Mouse (Mus musculus): ENCODE results near the gene Ryr1.

Ryr1 gene

GRCm38 (mm10) chr7:29146625-29147367, 21.8 kb upstream of the Ryr1 start:
- WGBS: 94% methylated on average over 7 of the region's 7 CpGs

GRCm38 (mm10) chr7:29144006-29144405, 19.0 kb upstream of the Ryr1 start:
- WGBS: 79% methylated on average over 4 of the region's 4 CpGs

GRCm38 (mm10) chr7:29141416-29141815, 16.4 kb upstream of the Ryr1 start:
- WGBS: 89% methylated on average over 8 of the region's 8 CpGs

- 93% methylated on average over 3 of the region's 4 CpGs for WGBS
Measured at GRCm38 (mm10) chr7:29139237-29139636, 14.3 kb upstream of the Ryr1 start.

DNA sequence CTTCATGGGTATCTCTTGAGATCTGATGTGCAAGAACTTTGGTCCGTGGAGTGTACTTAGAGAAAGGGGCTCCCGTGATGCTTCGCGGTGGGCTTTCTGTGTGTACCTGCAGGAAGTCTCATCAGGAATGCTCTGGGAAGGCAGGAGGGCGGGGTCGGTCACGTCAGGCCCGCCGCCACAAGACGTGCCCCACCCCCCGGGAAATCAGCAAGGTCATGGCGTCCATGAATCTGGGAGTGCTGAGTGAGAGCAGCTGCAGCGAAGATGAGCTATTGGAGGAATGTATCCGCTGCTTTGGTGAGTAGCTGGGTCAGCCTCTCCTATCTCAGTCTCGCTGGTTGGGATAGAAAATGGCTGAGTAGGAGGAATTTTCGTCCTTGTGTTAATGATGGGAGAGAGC, 12.4 kb upstream of the Ryr1 start:
- 63% methylated on average over 16 of the region's 16 CpGs for WGBS

DNA sequence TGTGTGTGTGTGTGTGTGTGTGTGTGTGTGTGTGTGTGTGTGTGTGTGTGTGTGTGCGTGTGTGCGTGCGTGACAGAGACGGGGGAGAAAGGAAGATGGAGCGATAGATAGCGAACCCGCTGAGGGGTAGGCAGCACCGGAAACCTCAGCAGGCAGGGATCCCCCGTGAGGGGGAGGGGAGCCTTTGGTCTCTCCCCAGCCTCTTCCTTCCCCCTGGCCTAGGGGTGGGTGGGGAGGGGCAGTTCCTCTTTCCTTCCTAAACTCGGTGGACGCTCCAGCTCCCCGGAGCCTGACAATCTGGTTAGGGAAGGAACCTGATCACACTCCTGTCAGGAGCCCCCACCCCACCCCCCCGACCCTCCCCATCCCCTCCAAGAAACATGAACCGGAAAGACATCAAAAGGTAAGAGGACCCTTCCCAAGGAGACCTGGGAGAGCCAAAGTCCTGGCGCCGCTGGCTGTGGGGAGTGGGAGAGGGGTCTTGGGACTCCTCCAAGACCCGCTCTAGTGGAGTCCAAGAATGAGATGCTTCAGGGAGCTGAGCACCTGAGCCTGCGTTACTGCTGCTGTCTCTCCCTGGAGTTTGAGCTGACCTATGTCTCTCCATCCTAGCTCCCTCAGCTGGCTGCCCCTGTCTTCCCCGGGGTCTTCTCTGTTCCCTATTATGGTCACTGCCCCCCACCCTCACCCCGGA, 9.9 kb upstream of the Ryr1 start, which contains the start of gene Rasgrp4:
Gene Rasgrp4 (plus strand): TSS at position 159 of the 694 bp plus-strand sequence.
- WGBS: 3% methylated on average over 17 of the region's 20 CpGs

DNA sequence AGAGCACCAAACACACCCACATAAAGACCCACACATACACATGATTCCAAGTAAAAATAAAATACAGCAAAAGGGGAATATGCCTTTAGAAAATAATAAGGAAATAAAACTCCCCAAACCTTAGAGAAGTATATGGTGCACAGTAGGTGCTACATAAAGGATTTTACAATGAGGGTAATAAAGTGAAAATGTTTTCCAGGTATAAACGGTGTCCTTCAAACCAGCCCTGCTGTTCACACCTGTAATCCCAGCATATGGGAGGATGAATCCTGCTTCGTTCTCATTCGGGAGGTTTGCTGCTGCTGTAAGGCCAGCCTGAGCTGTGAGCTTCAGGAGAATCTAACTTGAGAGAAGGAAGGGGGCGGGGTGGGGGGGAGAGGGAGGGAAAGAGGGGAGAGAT, 9.3 kb upstream of the Ryr1 start:
- 6% methylated on average over 4 of the region's 4 CpGs for WGBS

DNA sequence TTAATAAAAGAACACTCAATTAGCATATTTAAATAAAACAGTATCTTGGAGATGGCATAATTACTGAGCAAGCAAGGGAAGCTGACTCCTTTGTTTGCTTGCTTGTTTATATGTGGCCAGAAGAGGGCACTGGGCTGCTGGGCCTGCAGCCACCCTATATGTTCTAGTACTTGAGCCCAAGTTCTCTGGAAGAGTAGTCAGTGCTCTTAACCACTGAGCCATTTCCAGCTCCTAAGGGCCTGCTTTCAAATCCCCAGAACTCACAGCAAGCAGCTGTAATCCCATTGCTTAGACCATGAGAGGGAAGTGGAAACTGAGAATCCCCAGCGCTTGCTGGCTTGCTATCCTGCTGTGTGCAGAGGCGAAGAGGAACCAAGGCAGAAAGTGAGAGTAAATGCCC, 3.7 kb upstream of the Ryr1 start:
- 78% methylated on average over 2 of the region's 2 CpGs for WGBS

DNA sequence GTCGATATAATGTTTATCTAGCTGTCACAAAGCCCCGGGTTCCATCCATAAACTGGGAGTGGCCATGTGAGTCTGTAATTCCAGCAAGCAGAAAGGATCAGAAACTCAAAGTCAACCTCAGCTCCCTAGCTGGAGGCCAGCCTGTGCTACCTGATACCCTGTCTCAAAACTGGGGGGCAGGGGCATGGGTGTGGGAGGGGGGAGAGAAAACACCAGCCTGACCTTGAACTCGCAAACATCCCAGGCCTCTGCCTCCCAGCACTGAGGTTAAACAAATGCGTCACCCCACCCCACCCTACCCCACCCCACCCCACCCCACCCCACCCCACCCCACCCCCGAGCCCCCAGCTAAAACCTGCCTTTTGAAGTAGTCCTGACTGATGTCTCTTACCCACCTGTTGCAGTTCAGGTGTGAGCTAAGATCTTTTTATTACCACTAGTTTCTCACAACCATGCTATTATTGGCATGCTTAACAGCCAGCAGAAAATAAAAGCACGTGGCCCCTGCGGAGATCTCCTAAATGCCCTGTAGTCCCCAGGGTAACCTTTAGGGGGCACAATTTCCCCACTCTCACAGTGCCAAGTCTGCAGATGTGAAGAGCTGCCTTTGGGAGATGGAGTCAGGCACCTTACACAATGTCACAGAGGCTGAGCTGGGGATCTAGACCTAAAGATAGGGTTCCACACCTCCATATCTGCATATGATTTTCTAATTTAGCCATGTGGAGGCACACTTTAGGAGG, 1.4 kb upstream of the Ryr1 start:
- WGBS: 46% methylated on average over 7 of the region's 7 CpGs

- 74% methylated on average over 5 of the region's 5 CpGs for whole genome bisulfite sequencing
Measured at GRCm38 (mm10) chr7:29123531-29124358, 1.2 kb downstream of the Ryr1 start.

DNA sequence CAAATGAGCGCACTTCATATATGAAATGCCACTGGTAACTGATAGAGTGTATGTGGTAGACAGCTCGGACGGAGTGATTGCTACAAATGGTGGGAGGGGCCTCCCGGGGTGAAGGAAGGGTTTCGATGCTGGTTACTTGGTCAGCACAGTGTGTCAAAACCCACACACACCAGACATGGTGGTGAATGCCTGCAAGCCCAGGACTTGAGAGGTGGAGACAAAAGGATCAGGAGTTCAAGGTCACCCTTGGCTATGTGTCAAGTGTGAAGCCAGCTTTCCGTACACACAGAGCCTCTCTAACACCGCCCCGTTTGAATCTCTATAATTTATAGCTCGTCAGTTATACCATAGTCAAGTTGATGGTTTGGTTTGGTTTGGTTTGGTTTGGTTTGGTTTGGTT, 2.2 kb downstream of the Ryr1 start:
- WGBS: 94% methylated on average over 9 of the region's 9 CpGs

- WGBS: 71% methylated on average over 1 of the region's 1 CpGs
Measured at GRCm38 (mm10) chr7:29119526-29119925, 5.5 kb downstream of the Ryr1 start.

- WGBS: 36% methylated on average over 18 of the region's 18 CpGs
Measured at GRCm38 (mm10) chr7:29118142-29118851, 6.7 kb downstream of the Ryr1 start.

DNA sequence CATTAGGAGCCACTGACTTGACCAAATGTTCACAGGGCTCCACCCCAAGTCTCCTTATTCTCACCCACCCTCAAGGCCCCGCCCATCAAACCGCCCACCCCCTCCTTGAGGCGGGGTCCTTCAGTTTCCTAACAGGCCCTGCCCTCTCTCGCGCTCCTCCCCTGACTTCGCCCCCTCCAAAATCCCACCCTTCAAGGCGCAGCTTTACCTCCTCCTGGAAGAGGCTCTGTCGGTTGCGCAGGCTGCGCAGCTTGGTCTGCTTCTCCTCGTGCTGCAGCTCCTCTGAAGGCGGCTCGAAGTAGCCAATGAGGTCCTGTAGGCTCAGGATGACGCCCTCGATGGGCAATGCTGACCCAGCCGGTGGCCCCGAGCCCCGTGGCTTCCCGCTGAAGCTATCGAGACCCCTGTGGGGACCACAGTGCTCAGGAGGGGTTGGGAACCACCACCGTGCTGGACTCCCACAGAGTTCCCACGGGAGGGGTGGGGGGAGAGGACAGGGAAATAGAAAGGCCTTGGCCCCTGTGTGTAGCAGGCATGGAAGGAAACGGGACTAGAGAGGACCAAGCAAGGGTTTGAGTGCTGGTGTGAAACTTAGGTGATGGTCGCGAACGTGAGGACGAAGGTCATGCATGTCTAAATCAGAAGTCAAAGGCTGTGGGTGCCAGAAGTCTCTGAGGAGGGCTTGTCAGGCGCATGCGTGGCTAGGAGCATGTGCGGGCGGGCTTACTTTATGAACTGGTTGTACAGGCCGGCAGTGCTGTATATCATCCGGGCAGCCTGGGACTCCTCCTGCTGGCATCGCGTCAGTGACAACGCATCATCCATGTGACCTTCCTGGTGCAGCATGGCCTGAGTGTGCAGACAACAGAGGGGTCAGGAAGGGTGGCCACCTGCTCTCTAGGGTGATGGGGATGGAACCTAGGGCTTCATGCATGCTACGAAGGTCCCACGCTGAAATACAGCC, 15.7 kb downstream of the Ryr1 start:
- WGBS: 35% methylated on average over 38 of the region's 38 CpGs

GRCm38 (mm10) chr7:29101286-29102017, 23.5 kb downstream of the Ryr1 start:
- 90% methylated on average over 12 of the region's 12 CpGs for WGBS

- 86% methylated on average over 16 of the region's 16 CpGs for WGBS
Measured at GRCm38 (mm10) chr7:29097131-29097530, 27.8 kb downstream of the Ryr1 start.

DNA sequence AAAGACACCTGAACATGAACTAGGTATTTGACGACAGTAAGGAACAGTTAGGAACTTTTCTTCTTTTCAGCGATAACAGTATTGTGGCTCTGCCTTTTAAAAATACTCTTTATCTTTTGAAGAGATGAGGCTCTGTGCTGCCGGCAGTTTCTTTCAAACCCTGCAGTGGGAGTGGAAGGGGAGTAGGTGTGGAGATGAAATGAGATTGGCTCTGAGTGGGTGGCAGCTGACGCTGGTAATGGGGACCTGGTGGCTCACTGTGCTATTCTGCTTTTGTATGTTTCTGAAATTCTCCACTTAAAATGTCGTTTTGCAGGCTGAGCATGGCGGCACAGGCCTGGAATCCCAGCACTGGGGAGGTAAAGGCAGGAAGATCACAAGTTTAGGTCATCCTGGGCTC, 36.2 kb downstream of the Ryr1 start:
- 39% methylated on average over 6 of the region's 6 CpGs for whole genome bisulfite sequencing

DNA sequence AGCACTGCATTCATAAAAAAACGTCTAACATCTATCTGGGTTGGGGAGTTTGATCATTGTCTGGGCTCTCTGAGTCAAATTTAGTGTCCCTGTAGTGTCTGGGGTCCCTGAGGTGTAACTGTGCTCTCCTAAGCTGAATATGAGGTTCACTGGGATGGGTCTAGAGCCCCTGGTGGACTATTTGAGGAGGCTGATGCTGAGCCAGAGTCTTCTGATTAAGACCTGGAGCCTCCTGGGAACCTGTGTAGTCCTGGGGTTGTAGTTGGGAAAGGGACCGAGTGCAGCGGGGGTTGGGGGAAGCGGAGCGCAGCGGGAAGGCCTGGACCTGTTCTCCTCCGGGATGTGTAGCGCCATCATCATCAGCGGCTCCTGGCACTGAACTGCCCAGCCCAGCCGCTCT, 38.1 kb downstream of the Ryr1 start:
- WGBS: 92% methylated on average over 10 of the region's 10 CpGs

- 89% methylated on average over 30 of the region's 30 CpGs for WGBS
Measured at GRCm38 (mm10) chr7:29085981-29086380, 39.0 kb downstream of the Ryr1 start.

Measured in cerebral cortex, adult 2 months (tissue).